Mouse (Mus musculus) CH12.LX (cell line): ENCODE results near the gene Sult1a1.
"Not testable (repeated sequence)": the region's sequence is repeated elsewhere in the genome, so short reads cannot be mapped to it uniquely, and the experiment has no call there.

Experiments
- CTCF ChIP-seq, 2 experiments: IDR thresholded peaks in 1 of 2; conservative IDR thresholded peaks in 1 of 2; 2 replicates each; pipeline ENCODE4 v1.5.1; 2011 to 2012; ENCODE audit warnings: low read depth in 2 of 2, low read length in 2 of 2, improper control_type of control experiment in 1 of 2, inconsistent platforms in 1 of 2, mild to moderate bottlenecking in 1 of 2, moderate library complexity in 1 of 2
- E2F4 ChIP-seq: IDR thresholded peaks from 2 replicates; pipeline ENCODE4 v1.6.1; 2011; ENCODE audit warnings: low read depth, low read length, improper control_type of control experiment; ENCODE audit not compliant: insufficient replicate concordance
- EP300 ChIP-seq: IDR thresholded peaks from 2 replicates; pipeline ENCODE4 v1.6.1; 2011; ENCODE audit warnings: low read length, improper control_type of control experiment
- GABPA ChIP-seq: IDR thresholded peaks from 2 replicates; pipeline ENCODE4 v1.6.1; 2012; ENCODE audit warnings: low read depth, low read length, improper control_type of control experiment, inconsistent platforms; ENCODE audit not compliant: insufficient replicate concordance
- JUND ChIP-seq: conservative IDR thresholded peaks from 2 replicates; pipeline ENCODE4 v1.6.1; 2011; ENCODE audit warnings: low read depth, low read length, improper control_type of control experiment
- KAT2A ChIP-seq: IDR thresholded peaks from 2 replicates; pipeline ENCODE4 v1.6.1; 2012; ENCODE audit warnings: low read length, improper control_type of control experiment, inconsistent platforms; ENCODE audit not compliant: insufficient replicate concordance
- MAX ChIP-seq: IDR thresholded peaks from 2 replicates; pipeline ENCODE4 v1.6.1; 2011; ENCODE audit warnings: low read length, improper control_type of control experiment
- MEF2A ChIP-seq: IDR thresholded peaks from 2 replicates; pipeline ENCODE4 v1.6.1; 2014; ENCODE audit warnings: low read depth, mild to moderate bottlenecking, inconsistent platforms, low read length, improper control_type of control experiment, borderline replicate concordance
- MYC ChIP-seq: IDR thresholded peaks from 2 replicates; pipeline ENCODE4 v1.6.1; 2011; ENCODE audit warnings: low read depth, mild to moderate bottlenecking, improper control_type of control experiment, low read length
- POLR2A ChIP-seq: IDR thresholded peaks from 2 replicates; pipeline ENCODE4 v1.6.1; 2011; ENCODE audit warnings: low read depth, mild to moderate bottlenecking, improper control_type of control experiment, low read length
- POLR2AphosphoS2 ChIP-seq: IDR thresholded peaks from 2 replicates; pipeline ENCODE4 v1.6.1; 2011; ENCODE audit warnings: low read depth, low read length, improper control_type of control experiment
- USF2 ChIP-seq: conservative IDR thresholded peaks from 2 replicates; pipeline ENCODE4 v1.6.1; 2011; ENCODE audit warnings: low read depth, low read length, improper control_type of control experiment
- ZC3H11A ChIP-seq: IDR thresholded peaks from 2 replicates; pipeline ENCODE4 v1.6.1; 2012; ENCODE audit warnings: low read depth, mild to moderate bottlenecking, inconsistent platforms, low read length, improper control_type of control experiment
- ZNF384 ChIP-seq: IDR thresholded peaks from 2 replicates; pipeline ENCODE4 v1.6.1; 2012; ENCODE audit warnings: low read depth, low read length, improper control_type of control experiment, inconsistent platforms

DNA sequence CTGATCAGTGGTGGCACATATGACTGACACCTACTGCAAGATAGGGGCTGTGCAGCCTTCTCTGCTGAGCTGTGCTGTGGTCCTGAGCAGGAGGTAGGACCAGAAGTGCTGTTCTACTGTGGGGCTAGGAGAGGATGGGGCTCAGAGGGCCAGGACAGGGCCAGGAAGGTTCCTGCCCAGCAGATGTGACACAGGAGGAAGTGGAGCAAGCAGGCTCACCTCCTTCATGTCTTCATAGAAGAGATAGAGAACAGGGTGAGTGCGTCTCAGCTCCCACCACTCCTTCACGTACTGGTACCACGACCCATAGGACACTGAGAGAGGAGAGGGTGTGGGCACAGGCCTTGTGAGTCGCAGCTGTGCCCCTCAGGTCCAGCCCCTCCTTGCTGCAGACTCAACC lies 11.9 kb upstream of the Sult1a1 start:
- TF ChIP-seq POLR2AphosphoS2; CTCF (conservative IDR thresholded peaks at IDR 0.05 in 1 of 2, IDR thresholded peaks at IDR 0.05 in 1 of 2; ENCODE audit: low read depth in 2 of 2, low read length in 2 of 2); E2F4; ZNF384; MAX; POLR2A; USF2; GABPA; MYC; EP300; JUND; ZC3H11A; MEF2A; KAT2A: not testable (repeated sequence)
